Mouse (Mus musculus) kidney, postnatal 36 days (tissue): ENCODE measurements at regions not wholly inside any gene's neighbourhood (a gene's known extent, or its start where the extent isn't known, plus 50 kb on each side); places are given as distances from the start of the nearest gene placed in this dataset.
"Not testable (repeated sequence)": the region's sequence is repeated elsewhere in the genome, so short reads cannot be mapped to it uniquely, and the experiment has no call there.

Experiments used
- DNase-seq, 2 experiments: peaks; one replicate each; pipeline ENCODE4 v3.0.0; 2021 to 2022; ENCODE audit warnings: mixed read lengths in 2 of 2

GRCm38 (mm10) chr12:77855796-77856195 is 338.2 kb upstream of the Gm6657 start:
- DNase-seq = no peak

DNA sequence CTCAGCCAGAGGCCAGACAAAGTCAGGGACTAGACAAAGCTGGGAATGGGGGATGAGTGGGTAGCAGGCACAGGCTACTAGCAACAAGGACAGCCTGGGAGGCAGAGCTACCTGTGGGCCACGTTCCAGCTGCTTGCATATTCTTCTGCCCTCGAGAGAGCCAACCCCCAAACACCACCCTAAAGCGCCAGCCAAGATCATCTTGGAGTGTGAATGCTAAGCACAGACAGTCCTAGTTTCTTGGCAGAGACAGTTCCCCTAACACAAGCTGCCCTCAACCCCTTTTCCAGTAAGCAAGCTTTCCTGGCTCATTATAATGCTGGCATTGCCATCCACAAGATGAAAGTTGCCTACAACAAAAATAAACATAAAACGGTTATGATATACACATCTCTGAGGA is 336.8 kb upstream of the Gm6657 start:
- no peak for DNase-seq

DNA sequence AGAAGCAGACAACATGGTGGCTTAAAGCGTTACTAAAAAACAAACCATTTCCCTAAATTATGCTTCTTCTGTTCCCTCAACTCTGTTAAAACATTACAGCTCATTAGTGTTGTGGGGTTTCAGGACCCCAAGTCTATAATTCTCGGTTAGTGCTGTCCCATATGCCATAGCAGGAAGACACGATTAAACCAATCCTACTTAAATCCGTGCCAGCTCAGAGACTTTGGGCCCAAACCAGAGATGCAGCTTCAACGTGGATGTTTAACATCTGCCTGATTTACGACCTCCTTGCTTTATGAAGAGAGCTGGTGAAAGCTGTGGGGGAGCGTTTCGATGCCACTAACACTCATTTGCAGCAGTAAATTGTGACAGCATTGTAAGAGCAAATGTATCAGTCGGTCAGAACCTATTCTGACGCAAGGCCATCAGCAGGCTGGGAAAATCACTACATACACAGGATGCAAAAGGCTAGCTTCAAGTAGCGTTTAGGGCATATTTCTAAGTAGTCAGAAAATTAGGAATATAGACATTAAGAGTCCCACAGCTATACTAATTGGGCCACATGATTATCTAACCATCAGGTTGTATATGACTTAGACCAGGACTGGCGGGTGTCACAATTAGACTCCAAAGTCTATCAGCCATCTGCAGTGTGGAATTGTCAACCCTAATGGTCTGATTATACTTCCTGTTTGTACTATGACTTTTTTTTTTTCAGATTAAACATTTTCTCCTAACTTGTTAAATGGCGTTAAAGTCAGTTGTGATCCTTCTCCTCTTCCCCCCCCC is 333.1 kb upstream of the Gm6657 start:
- no peak for DNase-seq

DNA sequence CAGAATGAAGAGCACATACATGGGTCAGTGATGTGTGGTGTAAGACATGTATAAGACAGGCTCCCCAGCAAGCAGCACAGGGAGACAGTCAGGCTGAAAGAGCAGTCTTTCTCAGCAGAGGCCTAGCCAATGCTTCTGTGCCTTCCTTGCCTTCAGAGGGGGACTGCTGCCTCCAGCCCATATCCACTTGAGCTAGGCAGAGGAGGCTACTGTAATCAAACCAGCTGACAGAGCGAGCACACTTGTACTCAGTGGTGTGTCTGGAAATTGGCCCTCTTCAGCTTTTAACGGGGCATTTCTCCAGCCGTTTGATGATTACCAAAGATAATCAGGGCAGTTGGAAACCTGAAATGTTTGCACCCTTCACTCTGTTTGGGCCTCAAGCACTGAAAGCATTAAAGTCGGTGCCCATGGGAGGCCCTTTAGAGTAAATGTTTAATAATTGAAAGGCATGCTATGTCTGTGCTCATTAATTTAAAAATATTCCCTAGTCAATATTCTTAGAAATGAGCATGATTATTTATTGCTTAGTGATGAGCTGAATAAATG is 326.0 kb upstream of the Gm6657 start:
- DNase-seq = no peak

DNA sequence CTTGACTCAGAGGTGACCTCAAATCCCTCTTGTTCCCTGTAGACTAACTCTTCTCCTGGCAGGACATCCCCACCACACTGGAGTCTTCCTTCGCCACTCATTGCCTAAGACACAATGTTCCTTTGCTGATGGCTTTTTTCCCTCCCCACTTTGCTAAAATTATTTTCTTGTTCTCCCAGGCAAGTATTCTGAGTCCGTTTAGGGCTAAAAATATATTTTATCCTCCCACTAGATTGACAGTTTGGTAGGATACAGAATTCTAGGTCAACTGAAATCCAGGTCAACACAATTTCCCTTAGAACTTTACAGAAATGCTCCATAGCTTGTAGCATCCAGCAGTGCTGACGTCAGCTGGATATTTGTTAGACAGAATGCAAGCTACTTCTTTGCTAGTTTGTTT is 324.7 kb upstream of the Gm6657 start:
- no peak for DNase-seq

GRCm38 (mm10) chr12:77887335-77887734 is 306.7 kb upstream of the Gm6657 start:
- DNase-seq = no peak

DNA sequence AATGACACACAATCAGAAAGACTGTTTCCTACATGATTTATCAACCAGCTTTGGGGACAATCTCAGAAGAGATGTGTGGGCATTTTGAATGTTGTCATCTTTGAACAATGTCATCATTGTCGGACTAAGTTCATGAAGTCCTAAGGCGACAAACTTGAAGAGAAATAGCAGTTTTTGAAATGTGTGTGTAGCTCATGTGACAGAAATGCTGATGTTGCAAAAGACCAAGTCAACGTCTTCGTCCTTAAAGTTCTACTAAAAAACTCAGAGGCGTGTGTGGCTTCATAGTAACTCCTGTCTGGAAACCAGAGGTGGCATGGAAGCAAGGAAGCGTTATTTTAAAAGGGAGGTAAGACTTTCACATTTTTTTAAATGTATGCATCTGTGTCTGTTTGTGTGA is 302.6 kb upstream of the Gm6657 start:
- DNase-seq = no peak

DNA sequence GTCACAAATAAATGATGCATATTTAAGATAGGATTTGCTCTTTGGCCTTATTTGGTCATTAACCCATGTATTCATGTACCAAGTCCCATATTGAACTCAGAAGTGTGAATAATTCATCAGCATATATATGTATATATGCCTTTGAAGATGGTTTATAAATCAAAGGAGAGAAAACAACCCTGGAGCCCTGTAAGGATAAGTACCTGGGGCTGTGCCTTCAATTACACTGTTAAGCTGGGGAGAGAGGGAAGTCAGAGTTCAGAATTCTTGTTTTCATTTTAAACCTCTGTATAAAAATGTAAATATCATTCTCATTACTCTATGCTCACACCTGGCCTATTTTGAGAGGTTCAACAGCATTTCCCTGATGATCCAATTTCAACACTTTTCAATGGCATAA is 299.8 kb upstream of the Gm6657 start:
- no peak for DNase-seq

GRCm38 (mm10) chr12:77895508-77895907 is 298.5 kb upstream of the Gm6657 start:
- DNase-seq = no peak

DNA sequence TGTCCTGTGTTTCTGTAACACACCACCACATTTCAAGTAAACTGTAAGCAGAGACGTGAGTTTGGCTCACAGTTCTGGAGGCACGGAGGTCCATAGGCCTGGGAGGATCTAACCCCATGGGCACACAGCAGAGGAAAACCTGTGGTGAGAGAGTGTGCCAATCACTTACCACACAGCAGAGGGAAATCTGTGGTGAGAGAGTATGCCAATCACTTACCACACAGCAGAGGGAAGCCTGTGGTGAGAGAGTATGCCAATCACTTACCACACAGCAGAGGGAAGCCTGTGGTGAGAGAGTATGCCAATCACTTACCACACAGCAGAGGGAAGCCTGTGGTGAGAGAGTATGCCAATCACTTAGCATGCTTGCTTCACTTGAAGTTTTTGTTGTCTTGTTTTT is 295.1 kb upstream of the Gm6657 start:
- DNase-seq = not testable (repeated sequence)

GRCm38 (mm10) chr12:77901254-77901653 is 292.8 kb upstream of the Gm6657 start:
- no peak for DNase-seq

DNA sequence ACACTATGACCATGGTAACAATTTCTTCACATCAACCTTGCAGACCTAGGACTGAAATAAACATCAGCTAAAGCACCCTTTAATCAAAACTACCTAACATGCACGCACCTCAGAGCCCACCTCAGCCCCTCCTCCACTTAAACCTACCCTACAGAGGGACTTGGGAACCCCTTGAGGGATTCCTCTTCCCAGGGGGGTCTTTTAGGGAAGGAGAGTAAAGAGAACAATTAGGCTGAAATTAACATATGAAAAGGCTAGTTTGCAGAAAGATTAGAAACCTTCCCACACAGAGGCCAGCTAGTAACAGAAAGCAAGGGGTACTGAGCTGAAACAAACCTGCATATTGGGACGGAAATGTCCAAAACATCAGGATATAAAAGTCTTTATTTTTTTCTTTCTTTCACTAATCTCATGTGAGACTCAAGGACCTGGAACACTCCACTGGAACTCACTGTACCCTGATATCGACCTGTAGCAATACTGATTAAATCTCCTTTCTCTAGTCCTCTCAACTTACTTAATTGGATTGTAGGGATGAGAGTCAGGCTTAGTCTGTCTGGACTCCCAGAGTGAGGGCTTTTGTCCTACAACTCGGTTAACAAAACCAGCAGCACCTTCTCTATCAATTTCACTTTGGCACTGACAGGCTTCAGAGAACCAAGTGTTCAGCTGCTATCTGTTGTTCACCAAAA is 281.0 kb upstream of the Gm6657 start:
- no peak for DNase-seq

GRCm38 (mm10) chr12:77928729-77929128 is 265.3 kb upstream of the Gm6657 start:
- DNase-seq = no peak

- DNase-seq = no peak
Observed at GRCm38 (mm10) chr12:77929571-77929970, 264.5 kb upstream of the Gm6657 start.

- no peak for DNase-seq
Observed at GRCm38 (mm10) chr12:77943960-77944359, 250.1 kb upstream of the Gm6657 start.

DNA sequence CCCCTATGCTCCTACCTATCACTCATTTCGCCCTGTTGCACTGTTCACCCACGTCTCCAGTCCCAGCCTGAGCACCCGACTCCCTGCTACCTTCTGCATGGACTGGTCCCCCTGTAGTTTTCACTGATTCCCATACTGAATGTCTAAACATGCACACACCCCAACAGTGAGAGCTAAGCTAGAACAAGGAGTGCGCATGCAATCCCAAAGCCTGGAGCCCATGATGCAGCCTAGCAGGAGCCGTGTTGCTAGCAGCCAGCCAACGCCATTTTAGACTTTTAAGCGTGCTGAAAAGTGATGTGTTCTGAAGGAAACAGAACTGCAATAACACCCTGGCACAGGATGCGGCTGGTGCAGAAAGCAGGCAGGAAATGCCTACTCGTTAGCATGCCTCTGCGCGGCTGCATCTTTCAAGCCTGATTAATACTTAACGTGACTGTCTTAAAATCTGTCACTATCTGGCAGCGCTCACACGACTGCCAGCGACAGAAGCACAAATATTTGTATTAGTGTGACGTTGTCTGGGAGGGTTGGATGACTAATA is 244.5 kb upstream of the Gm6657 start:
- peak; percentile 18 to 19 for DNase-seq

- DNase-seq = no peak
Observed at GRCm38 (mm10) chr12:77952492-77952891, 241.6 kb upstream of the Gm6657 start.

DNA sequence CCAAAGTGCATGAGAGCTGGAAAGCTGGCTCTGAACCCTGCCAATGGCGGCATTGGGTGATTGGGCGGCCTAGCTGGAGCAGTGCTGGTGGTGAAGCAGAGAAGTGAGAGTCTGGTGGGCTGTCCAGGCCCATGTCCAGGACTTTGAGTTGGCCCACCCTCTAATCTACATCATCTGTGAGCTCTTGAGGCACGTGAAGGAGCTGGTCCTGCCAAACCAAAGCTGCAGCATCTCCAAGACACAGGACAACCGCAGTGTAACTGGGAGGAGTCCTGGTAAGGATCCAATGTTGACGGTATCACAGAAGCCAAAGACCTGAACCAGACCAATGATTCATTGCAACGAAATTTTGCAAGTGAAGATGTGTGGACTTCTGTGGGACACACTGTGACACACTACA is 231.4 kb upstream of the Gm6657 start:
- no peak for DNase-seq

DNA sequence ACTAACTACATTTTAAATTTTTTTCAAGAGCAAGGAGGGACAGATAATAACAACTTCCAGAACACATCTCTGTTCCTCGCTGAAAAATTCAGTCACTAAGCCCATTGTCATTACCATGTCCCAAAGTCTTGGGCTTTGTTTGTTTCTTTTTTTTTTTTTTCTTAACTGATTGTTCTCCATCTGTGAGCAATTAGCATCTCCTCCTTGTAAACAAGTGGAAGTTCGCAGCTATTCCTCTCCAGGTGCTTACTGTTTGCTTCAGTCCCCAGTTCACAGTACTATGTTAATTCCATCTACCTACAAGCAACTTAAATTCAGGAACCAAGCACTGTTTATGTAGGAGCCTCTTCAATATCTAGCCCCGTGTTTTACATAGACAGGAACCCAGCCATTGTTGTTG is 225.5 kb upstream of the Gm6657 start:
- DNase-seq = no peak

- peak in 1 of 2 experiments; percentile 5 for DNase-seq
Observed at GRCm38 (mm10) chr12:77970026-77970425, 224.0 kb upstream of the Gm6657 start.

DNA sequence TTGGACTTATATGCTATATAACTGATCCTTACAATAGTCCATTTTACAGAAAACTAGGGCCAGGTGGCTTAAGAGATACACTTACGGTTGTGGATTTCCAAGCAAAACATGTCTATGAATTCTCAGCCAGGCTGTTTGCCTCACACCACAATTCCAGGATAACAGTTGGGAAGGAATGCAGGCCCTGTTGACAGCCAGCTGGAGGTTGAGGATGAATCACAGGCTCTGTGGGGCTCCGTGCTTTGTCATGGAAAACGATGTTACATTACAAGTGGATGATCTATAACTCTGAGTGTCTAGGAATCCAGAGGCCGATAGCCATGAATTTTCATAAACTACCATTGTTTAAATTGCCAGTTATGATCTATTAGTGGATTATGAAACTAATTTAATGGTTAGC is 221.9 kb upstream of the Gm6657 start:
- no peak for DNase-seq

DNA sequence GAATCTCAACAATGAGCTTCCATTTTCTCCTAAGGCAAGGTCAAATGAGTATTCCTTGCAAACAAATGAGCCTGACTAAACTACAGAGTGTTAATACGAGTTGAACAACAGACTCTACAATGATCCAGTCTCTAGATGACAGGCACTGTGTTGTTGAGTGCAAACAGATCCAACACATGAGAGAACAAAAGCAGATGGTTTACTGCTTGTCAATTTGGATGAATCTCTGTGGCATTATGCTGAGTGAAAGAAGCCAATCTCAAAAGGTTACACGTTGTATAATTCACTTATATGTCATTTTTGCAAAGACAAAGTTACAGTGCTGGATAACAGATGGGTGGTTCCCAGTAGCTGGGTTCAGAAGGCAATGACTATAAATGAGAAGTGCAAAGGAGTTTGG is 217.1 kb upstream of the Gm6657 start:
- no peak for DNase-seq

DNA sequence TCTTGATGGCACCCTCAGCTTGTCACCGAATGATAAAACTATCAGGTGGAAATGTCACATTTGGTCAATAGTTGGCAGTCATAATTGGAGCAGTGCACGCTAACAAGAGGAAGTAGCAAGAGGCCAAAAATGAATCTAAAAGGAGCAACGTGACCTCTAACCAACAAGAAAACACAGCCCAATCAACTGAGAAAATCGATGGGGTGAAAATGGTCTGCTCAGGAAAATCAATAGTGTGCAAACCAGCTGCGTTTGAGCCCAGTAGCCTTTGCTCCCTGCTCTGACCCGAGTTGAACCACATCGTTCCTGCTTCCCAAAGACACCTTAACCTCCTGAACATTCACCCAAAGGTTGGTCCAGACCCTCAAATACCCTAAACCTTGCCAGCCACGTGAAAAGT is 207.3 kb upstream of the Gm6657 start:
- no peak for DNase-seq

DNA sequence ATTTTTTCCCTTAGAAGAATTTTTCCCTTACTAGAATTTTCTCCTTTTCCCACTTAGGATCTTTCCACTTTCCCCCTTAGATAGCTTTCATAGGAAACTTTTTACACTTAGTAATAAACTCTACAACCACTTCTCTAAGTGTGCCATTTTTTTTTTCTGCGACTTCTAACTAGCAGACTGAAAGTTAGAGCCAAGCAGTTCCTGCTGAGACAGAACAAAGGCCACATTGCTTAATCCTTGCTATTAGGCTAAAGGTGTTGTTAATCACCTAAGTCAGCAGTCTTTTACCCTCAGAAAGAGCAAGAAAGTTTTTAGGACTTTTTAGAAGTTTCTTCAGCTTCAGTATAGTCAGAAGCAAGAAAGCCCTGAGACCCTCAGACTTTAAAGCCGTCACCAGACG is 204.3 kb upstream of the Gm6657 start:
- DNase-seq = peak in 1 of 2 experiments; percentile 62
